Mouse (Mus musculus) forebrain, embryonic 12.5 days (tissue): ENCODE measurements around the gene Mylk4. TPM values are rescaled to one million over a fixed set of nuclear protein-coding genes. Genes with fewer than 3 reads are reported as not detected.

Source experiments
- ATAC-seq: fragments of 200-750 bp; cut with Nextera tagmentation; 2 replicates; pipeline ENCODE4 v1.8.0; 2017; ENCODE audit warnings: moderate TSS enrichment; ENCODE audit not compliant: low FRiP score
- H3K27ac ChIP-seq: fragments of 300-500 bp; sonication (generic); 2 replicates; pipeline ENCODE4 v1.5.1; 2016; ENCODE audit warnings: mild to moderate bottlenecking
- H3K27me3 ChIP-seq: fragments of 300-500 bp; sonication (generic); 2 replicates; pipeline ENCODE4 v1.6.1; 2016; ENCODE audit warnings: mild to moderate bottlenecking
- H3K36me3 ChIP-seq: fragments of 300-500 bp; sonication (generic); replicated peaks from 2 replicates; pipeline ENCODE4 v1.6.1; 2016; ENCODE audit warnings: mild to moderate bottlenecking
- H3K4me1 ChIP-seq: fragments of 300-500 bp; sonication (generic); 2 replicates; pipeline ENCODE4 v1.6.1; 2016
- H3K4me2 ChIP-seq: fragments of 300-500 bp; sonication (generic); 2 replicates; pipeline ENCODE4 v1.6.1; 2016; ENCODE audit warnings: mild to moderate bottlenecking, moderate library complexity
- H3K4me3 ChIP-seq: fragments of 300-500 bp; sonication (generic); replicated peaks from 2 replicates; pipeline ENCODE4 v1.5.1; 2016; ENCODE audit warnings: mild to moderate bottlenecking
- H3K9ac ChIP-seq: fragments of 300-500 bp; sonication (generic); 2 replicates; pipeline ENCODE4 v1.6.1; 2016; ENCODE audit warnings: mild to moderate bottlenecking
- H3K9me3 ChIP-seq: fragments of 300-500 bp; sonication (generic); 2 replicates; pipeline ENCODE4 v1.6.1; 2016
- WGBS: fragments of 180-500 bp; shearing (Covaris S2); methylation state at CpG from one replicate; pipeline ENCODE4 v1.1.7; 2016; 5-methylcytosine and 5-hydroxymethylcytosine counted together
- polyA plus RNA-seq: library from polyadenylated mRNA; unstranded; fragments of >200 nt; fragmentation: Nextera tagmentation; extraction: Ambion mirVana; gene quantifications from 2 replicates; pipeline ENCODE4 v1.2.1, GENCODE M21; 2016

Gene Mylk4
- 0.13 and 0.22 TPM in 2 replicates for polyA plus RNA-seq

DNA sequence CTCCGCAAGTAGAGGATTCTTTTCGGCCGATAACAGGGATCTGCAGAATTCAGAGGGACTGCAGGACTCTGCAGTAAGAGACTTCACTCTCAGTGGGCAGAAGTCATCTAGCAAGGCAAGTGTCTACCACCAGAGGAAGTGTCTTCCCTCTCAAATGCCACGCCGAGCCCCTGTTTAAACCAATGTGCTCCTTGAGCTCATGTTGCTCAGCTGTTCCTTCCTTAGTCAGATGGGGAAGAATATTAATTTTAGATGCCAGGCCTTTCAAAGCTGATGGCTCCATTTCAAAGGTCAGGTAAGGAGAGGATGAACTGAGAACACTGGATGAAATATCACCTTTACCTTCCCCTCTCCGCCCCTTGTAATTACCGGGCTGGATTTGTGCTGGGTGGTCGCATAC is at the start of gene Mylk4:
Gene Mylk4, minus strand, starts transcription at position 139 of the 400 bp plus-strand sequence.
- ATAC-seq = no peak
- Histone ChIP-seq H3K36me3 (no peaks in the 10 kb centered on the region), H3K9ac (no peak within 1 kb of the TSS), H3K27ac (no peak within 1 kb of the TSS), H3K4me1 (no peaks in the 10 kb centered on the region), H3K4me3 (no peak within 1 kb of the TSS), H3K4me2 (no peak within 1 kb of the TSS), H3K9me3 (no peaks in the 10 kb centered on the region), H3K27me3 (no peaks in the 10 kb centered on the region)
- WGBS = 87% methylated on average over 8 of the region's 8 CpGs

GRCm38 (mm10) chr13:32833237-32833636 is 49.5 kb upstream of the Mylk4 start:
- WGBS = 65% methylated on average over 6 of the region's 6 CpGs
- Histone ChIP-seq H3K27me3 (no peaks in the 10 kb centered on the region), H3K4me3 (no peak overlapping the region), H3K4me2 (no peak overlapping the region), H3K9ac (no peak overlapping the region), H3K9me3 (no peaks in the 10 kb centered on the region), H3K27ac (no peak overlapping the region), H3K36me3 (no peaks in the 10 kb centered on the region), H3K4me1 (no peaks in the 10 kb centered on the region)
- no peak for ATAC-seq

DNA sequence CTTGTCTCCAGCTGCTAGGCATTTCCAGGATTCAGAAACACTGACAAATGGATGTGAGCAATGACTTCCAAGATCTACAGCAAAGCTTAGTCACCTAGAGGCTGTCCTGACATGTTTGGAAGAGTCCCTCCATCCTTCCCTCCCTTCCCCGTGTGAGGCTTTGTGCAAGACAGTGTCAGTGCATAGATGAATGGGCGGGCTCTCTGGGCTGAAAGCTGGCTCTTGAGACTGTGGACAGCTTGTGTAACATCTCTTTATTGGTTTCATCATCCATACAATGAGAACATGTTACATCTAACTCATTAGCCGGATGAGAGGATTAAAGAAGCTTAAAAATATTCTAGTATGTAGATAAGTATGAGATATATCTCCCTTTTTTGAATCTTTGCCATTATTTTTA is 49.0 kb upstream of the Mylk4 start:
- Histone ChIP-seq H3K36me3 (no peaks in the 10 kb centered on the region), H3K4me1 (no peaks in the 10 kb centered on the region), H3K9ac (no peak overlapping the region), H3K4me2 (no peak overlapping the region), H3K27ac (no peak overlapping the region), H3K9me3 (no peaks in the 10 kb centered on the region), H3K4me3 (no peak overlapping the region), H3K27me3 (no peaks in the 10 kb centered on the region)
- ATAC-seq = no peak
- WGBS = 71% methylated on average over 3 of the region's 3 CpGs

- Histone ChIP-seq H3K4me3 (no peak overlapping the region), H3K27ac (no peak overlapping the region), H3K4me2 (no peak overlapping the region), H3K36me3 (no peaks in the 10 kb centered on the region), H3K27me3 (no peaks in the 10 kb centered on the region), H3K4me1 (no peaks in the 10 kb centered on the region), H3K9ac (no peak overlapping the region), H3K9me3 (no peaks in the 10 kb centered on the region)
- no peak for ATAC-seq
- WGBS = 86% methylated on average over 3 of the region's 3 CpGs
Measured at GRCm38 (mm10) chr13:32831505-32832273, 47.9 kb upstream of the Mylk4 start.

- no peak for ATAC-seq
- 92% methylated on average over 4 of the region's 4 CpGs for WGBS
- Histone ChIP-seq H3K9ac (no peak overlapping the region), H3K27me3 (no peaks in the 10 kb centered on the region), H3K9me3 (no peaks in the 10 kb centered on the region), H3K4me3 (no peak overlapping the region), H3K36me3 (no peaks in the 10 kb centered on the region), H3K4me2 (no peak overlapping the region), H3K4me1 (no peaks in the 10 kb centered on the region), H3K27ac (no peak overlapping the region)
Measured at GRCm38 (mm10) chr13:32828886-32829285, 45.1 kb upstream of the Mylk4 start.

DNA sequence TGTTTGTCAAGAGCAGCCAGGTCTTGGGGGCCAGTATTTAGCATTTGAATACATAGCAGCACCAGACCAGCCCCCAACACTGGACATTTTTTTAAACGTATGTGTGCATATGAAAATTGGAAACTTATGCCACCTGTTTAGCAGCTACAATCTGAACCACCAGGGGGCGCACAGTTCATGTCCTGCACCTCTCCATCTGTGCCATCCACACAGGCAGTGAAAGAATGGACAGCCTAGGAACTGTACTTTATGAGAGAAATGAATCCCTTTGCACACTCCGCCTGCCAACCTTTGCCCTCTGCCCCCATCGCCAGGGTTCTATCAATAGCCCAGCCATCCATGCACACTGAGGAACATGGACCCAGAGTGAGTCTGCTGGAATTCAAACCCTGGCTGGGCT is 44.2 kb upstream of the Mylk4 start:
- H3K4me2 ChIP-seq = no peak overlapping the region
- H3K4me1 ChIP-seq = no peaks in the 10 kb centered on the region
- no peak overlapping the region for H3K9ac ChIP-seq
- no peaks in the 10 kb centered on the region for H3K27me3 ChIP-seq
- no peak overlapping the region for H3K4me3 ChIP-seq
- no peaks in the 10 kb centered on the region for H3K36me3 ChIP-seq
- no peak for ATAC-seq
- 58% methylated on average over 4 of the region's 4 CpGs for WGBS
- no peak overlapping the region for H3K27ac ChIP-seq
- no peaks in the 10 kb centered on the region for H3K9me3 ChIP-seq

DNA sequence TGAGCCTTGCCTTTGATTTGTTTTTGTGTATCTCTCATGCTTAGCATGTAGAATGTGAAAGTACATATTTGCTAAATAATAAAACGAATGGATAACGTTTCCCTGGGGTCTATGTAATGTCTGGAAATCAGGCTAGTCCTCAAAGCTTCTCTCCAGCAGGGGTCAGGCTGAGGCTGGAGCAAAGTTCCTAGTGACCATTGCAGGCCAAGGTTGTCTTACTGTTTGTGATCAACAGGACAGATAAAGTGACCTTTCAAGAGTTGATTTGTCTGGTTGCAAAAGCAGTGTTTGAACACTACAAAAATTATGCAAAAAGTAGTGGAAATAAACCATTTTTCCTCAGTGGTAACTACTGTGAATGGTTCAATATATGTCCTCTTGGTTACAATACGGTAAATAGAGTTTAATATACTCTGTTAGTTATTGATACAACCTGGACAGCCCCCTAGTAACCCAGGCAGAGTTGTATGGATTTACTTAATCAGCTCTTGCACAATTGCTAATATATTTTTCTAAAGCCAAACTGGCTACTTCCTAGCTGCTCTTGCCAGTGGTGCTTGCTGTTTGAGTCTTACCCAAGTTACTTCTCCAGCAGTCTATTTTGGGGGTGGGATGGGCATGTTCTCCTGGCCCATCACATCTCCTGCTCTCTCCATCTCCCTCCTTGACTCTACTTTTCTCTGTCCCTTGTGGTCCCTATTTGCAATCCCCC is 43.5 kb upstream of the Mylk4 start:
- H3K4me2 ChIP-seq = no peak overlapping the region
- H3K9ac ChIP-seq = no peak overlapping the region
- WGBS = 84% methylated on average over 3 of the region's 3 CpGs
- H3K36me3 ChIP-seq = 0 out of 2 replicates have a peak, but pooled peaks cover 4% of the 10 kb centered on the region
- H3K4me1 ChIP-seq = no peaks in the 10 kb centered on the region
- ATAC-seq = no peak
- H3K9me3 ChIP-seq = no peaks in the 10 kb centered on the region
- H3K27ac ChIP-seq = no peak overlapping the region
- no peak overlapping the region for H3K4me3 ChIP-seq
- H3K27me3 ChIP-seq = no peaks in the 10 kb centered on the region

GRCm38 (mm10) chr13:32825546-32825945 is 41.8 kb upstream of the Mylk4 start:
- ATAC-seq = no peak
- Histone ChIP-seq H3K36me3 (peaks cover 18% of the 10 kb centered on the region), H3K4me3 (no peak overlapping the region), H3K4me2 (no peak overlapping the region), H3K9me3 (no peaks in the 10 kb centered on the region), H3K27me3 (no peaks in the 10 kb centered on the region), H3K4me1 (no peaks in the 10 kb centered on the region), H3K27ac (no peak overlapping the region), H3K9ac (no peak overlapping the region)
- 92% methylated on average over 8 of the region's 8 CpGs for WGBS

- H3K4me3 ChIP-seq = no peak overlapping the region
- H3K36me3 ChIP-seq = peaks cover 25% of the 10 kb centered on the region
- no peaks in the 10 kb centered on the region for H3K9me3 ChIP-seq
- no peak overlapping the region for H3K4me2 ChIP-seq
- ATAC-seq = no peak
- 75% methylated on average over 6 of the region's 6 CpGs for WGBS
- H3K9ac ChIP-seq = no peak overlapping the region
- no peak overlapping the region for H3K27ac ChIP-seq
- no peaks in the 10 kb centered on the region for H3K4me1 ChIP-seq
- no peaks in the 10 kb centered on the region for H3K27me3 ChIP-seq
Measured at GRCm38 (mm10) chr13:32824377-32825330, 40.9 kb upstream of the Mylk4 start.

GRCm38 (mm10) chr13:32823126-32823525 is 39.4 kb upstream of the Mylk4 start:
- Histone ChIP-seq H3K4me1 (no peaks in the 10 kb centered on the region), H3K27me3 (no peaks in the 10 kb centered on the region), H3K4me3 (no peak overlapping the region), H3K9ac (no peak overlapping the region), H3K4me2 (no peak overlapping the region), H3K36me3 (peaks cover 37% of the 10 kb centered on the region), H3K9me3 (no peaks in the 10 kb centered on the region), H3K27ac (no peak overlapping the region)
- WGBS = 91% methylated on average over 6 of the region's 6 CpGs
- ATAC-seq = no peak

- peaks cover 49% of the 10 kb centered on the region for H3K36me3 ChIP-seq
- H3K4me1 ChIP-seq = no peaks in the 10 kb centered on the region
- H3K27me3 ChIP-seq = no peaks in the 10 kb centered on the region
- ATAC-seq = no peak
- WGBS = 96% methylated on average over 4 of the region's 4 CpGs
- no peaks in the 10 kb centered on the region for H3K9me3 ChIP-seq
- H3K4me2 ChIP-seq = no peak overlapping the region
- no peak overlapping the region for H3K4me3 ChIP-seq
- H3K27ac ChIP-seq = no peak overlapping the region
- no peak overlapping the region for H3K9ac ChIP-seq
Measured at GRCm38 (mm10) chr13:32821671-32822070, 37.9 kb upstream of the Mylk4 start.

DNA sequence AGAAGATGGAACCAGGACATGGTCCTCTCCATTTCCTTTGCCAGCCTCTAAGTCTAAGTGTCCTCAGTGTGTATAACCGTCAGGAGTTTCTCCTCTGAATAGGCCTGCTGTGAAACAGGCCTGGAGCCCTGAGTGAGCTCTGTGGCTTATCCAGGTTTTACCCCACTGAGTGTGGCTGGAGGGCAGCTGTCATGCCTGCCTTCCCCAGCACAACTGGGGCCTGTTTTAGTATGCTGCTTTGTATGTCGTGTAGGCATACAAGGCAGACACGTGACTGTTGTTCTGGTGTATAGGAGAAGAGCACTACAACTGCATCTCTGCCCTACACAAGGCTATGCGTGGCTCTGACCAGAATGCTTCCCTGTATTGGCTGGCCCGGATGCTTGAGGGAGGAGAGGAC is 36.2 kb upstream of the Mylk4 start:
- no peaks in the 10 kb centered on the region for H3K4me1 ChIP-seq
- no peak overlapping the region for H3K4me2 ChIP-seq
- ATAC-seq = no peak
- H3K36me3 ChIP-seq = peaks cover 56% of the 10 kb centered on the region
- no peak overlapping the region for H3K9ac ChIP-seq
- no peaks in the 10 kb centered on the region for H3K9me3 ChIP-seq
- H3K4me3 ChIP-seq = no peak overlapping the region
- H3K27me3 ChIP-seq = no peaks in the 10 kb centered on the region
- no peak overlapping the region for H3K27ac ChIP-seq
- WGBS = 81% methylated on average over 5 of the region's 5 CpGs
